Mouse (Mus musculus) liver, embryonic 14.5 days (tissue): ENCODE data around the gene Utp15.

ENCODE experiments used
- CTCF ChIP-seq: IDR thresholded peaks from 2 replicates; pipeline ENCODE4 v1.5.1; 2016; ENCODE audit warnings: antibody characterized with exemption, low read depth, control low read depth
- EP300 ChIP-seq: IDR thresholded peaks from 2 replicates; pipeline ENCODE4 v1.6.1; 2016; ENCODE audit warnings: antibody characterized with exemption, low read depth

DNA sequence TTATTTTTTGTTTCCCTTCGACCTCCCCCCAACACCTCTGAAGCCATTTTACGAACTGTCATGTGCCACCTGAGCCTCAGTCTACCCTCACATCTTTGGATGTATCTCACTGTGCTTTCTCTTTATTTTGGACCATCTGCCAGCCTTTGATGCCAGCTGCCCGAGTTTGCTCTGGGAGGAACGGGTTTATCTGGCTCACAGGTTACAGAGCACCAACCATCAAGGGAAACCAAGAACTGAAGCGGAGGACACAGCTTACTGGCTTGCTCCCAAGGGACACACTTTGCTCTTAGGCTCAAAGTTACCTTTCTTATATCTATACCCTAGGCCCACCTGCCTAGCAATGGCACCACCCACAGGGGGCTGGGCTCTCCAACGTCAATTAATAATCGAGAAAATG is 17.5 kb downstream of the Utp15 start:
- TF ChIP-seq CTCF (no peak), EP300 (no peak)
